Mouse (Mus musculus) frontal cortex, postnatal 14 days (tissue): ENCODE measurements around the gene Kdm2b.

Experiments used
- DNase-seq, 2 experiments: peaks; one replicate each; pipeline ENCODE4 v3.0.0; 2022; ENCODE audit warnings: low spot score in 2 of 2

Kdm2b gene

GRCm38 (mm10) chr5:122893270-122893669 lies 96.4 kb downstream of the Kdm2b start:
- DNase-seq = no peak

DNA sequence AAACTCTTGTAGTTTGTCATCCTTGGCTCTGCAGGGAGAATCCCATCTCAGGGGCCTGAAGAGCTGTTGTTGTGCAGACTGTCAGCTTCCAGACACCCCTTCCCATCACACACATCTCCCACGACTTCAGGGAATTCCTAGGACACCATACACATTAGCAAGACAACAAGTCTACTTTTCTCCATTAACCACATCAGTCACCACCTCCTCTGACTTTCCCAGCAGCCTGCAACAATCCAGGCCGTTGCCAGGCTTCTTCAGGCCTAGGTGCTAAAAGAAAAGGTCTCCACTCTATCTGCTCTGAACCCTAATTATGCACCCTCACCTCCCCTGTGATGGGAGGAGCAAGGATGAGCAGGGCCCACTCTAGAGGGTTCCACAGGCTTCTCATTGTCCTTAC lies 99.2 kb downstream of the Kdm2b start:
- no peak for DNase-seq

DNA sequence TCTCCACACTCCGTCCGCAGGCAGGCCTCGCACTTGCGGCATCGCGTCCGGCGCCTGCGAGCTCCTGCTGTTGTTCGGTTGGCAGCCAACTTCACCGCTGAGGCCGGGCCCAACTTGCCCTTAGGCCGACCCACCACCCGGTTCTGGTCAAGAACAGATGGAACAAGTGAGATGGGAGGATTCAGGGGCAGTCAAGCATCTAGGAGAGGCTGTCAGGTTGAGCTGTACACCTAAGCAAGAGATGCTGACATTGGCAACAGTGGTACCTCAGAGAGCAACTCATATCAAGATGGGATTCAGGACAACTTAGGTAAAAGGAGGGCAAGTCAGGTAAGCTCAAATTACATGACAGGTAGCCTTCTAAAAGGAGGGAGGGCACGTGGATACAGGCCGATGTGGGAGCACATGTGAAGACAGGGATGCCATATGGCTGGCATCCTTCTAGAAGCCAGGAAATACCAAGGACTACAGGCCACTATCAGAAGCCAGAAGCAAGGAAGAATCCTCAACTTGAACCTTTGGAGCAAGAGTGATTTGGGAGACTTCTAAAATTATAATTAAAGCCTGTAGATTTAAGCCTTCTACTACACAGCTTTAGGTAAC lies 100.9 kb downstream of the Kdm2b start:
- DNase-seq = no peak

DNA sequence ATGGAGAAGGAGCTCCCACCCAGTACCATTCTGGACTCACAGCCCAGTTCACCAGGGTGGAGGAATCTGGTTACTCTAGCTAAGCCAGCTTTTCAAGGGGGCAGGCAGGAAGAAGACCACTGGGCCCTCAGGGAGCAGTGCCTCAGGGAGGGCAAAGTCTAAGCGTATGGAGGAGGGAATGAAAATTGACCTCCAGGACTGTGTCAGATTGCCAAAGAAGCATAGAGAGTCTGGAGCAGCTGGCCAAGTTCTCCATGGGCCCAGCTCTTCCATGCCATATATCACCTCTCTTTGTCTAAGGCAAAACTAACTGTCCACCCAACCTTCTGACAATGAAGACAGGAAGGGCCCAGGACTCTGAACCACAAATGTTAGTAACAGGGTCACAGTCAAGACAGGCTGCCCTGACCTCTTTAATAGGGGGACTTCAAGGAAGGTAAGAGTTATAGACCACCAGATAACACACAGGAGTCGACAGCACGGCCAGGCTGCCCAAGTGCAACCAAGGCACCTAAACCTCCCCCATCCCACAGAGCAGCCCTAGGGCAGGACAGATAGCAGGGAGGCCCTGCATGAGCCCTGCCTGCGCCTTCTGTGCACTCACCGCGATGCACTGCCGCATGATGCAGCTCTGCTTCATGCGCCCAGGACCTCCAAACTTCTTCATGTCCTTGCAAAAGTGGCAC lies 101.6 kb downstream of the Kdm2b start:
- DNase-seq = no peak

GRCm38 (mm10) chr5:122887033-122887432 lies 102.6 kb downstream of the Kdm2b start:
- no peak for DNase-seq

DNA sequence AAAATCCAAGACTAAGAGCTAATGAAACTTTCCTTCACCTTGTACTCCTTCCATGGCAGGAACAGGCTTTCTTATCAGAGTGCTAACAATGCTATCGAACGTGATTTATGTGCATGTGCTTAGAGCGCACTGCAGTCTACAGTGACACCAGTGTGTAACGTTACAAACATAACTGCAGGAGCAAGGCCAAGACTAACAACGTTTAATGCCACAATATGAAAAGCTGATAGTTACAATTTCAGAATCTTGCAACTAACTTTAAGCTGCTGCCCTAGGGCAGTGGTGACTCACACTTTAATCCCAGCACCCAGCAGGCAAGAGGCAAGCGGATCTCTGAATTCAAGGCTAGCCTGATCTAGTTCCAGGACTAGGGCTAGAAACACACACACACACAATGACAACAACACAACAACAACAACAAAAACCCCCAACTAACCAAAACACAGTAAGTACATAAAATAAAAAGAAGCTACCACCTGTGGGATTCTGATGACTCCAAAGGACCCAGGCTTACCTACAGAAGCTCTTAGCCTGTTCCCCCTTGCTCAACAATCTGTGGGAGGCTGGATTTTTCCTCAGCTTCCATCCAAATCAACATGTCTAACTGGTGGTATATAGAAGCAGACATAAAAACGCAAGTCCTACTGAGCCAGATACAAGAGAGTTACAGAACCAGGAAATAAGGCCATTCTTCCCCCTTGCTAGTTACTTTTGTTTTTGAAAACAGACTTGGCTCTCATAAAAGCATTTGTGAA lies 104.9 kb downstream of the Kdm2b start:
- DNase-seq = no peak

DNA sequence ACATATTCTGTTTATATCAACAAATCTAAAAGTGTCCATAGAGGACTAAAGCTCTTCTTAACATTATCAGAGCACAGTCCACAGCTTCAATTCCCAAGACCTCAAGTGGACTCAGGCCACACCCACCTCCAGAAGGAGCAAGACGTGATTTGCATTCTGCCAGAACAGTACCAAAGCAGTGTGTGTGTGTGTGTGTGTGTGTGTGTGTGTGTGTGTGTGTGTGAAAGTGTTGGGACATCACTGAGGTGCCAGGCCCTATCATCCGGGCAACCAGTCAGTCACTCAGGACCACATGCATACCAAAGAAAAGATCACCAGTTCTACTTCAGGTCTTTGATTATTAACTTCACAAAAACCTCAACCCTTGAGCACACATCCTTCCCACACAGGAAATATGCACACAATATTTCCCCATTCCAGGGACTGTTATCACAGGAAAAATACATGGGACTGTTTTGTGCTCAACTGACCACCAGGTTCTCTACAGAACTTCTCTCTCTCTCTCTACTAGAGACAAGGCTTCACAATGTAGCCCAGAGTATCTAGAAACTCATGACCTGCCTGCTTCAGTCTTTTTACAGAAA lies 105.9 kb downstream of the Kdm2b start:
- DNase-seq = no peak

- no peak for DNase-seq
These were observed 106.4 kb downstream of the Kdm2b start for GRCm38 (mm10) chr5:122883237-122883636.

DNA sequence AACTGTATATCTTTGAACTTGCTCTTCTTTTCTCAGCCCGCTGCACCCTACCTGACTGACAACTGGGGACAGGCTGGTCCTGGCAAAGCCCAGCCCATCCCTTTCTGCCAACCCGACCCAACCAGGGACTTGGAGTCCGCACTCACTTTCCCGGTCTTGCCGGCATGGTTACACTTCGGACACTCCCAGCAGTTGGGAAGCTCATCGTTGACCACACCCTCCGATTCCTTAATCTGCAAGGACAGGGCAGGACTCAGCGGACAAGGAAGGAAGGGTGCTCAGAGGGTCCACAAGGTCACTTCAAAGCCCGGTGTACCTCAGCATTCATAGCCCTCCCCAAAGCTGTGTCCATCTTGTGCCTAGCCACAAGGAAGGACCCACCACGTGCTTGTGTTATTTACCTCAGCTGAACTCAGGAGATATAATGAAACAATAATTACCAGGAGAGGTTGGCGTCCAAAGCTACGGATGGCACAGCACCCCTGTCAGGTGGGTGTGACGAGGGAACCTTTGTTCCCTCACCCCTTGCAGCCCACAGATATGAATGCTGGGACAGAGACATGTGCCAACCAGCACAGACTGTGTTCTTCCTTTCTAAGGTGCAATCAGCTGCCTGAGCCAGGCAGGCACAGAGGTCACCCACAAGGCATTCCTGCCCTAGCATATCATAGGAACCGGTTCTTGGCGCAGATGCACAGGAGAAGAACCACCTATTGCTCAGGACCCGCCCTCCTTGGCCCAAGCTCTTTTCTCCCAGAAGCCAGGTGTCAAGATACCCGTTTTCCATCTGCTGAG lies 107.2 kb downstream of the Kdm2b start:
- no peak for DNase-seq

GRCm38 (mm10) chr5:122881313-122881712 lies 108.3 kb downstream of the Kdm2b start:
- DNase-seq = peak in 1 of 2 experiments; percentile 71

DNA sequence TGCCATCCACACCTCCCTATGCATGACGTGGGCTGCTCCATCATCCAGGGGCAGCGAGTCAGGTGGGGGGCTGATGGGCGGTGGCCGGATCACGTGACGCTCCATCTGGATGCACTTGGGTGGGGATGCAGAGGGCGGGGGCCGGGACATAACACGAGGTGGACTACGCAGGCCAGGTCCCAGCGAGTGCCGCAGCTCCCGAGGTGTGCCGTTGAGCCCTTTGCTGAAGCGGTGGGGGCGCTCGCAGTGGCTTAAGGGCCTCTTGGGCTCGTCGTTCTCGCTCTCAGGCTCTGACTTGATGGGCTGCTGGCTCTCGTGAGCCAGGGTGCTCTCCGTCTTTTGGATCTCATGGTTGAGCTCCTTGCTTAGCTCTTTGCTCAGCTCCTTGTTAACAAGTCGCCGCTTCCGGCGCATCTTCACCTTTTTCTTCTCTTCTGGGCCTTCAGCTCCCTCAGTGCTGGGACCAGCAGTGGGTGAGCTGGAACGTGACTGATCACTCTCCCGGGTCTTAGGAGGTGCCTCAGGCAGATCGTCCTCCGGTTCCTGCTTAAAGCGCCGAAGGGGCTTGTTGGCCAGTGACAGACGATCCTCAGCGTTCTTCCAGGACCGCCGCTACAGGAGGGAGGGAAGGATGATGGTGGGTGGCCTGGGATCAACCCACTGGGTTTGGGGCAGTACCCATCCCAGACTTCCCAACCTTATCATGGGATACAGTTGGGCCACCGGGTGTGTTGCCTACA lies 109.2 kb downstream of the Kdm2b start:
- no peak for DNase-seq

DNA sequence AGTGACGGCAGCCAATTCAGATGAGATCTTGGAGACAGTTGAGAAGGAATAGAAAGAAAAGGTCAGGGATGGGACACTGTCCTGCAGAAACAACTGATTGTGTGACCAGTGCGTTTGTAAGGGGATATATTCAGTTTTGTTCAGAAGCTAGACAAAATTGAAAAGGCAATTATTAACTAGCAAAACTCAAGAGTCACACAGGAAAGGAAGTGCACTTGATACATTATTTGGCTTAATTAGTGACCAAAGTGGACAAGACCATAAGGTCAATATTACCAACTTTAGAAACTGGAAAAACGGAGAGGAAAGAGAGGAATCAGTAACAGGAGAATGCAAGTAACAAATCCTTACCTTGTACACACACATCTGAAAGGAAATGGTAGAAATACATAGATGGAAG lies 113.0 kb downstream of the Kdm2b start:
- no peak for DNase-seq

GRCm38 (mm10) chr5:122874359-122874758 lies 115.3 kb downstream of the Kdm2b start:
- no peak for DNase-seq

DNA sequence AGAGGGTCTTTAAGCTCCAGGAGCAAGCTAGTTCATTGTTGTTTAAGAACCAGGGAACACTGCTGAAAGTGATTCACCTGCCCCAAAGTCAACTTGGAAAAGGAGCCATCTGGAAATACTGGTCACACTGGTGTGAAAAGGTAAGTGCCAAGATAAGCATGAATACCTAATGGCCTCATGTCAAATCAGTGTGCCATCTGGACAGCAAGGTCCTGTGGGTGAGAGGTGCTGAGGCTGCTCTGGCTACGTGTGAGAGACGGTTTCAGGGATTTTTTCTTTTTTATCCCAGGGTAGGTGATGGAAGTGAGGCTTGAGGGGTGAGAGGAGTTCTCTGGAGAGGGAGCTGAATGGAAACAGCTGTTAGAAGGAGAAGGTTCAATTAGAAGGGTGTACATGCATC lies 116.0 kb downstream of the Kdm2b start:
- DNase-seq = no peak

DNA sequence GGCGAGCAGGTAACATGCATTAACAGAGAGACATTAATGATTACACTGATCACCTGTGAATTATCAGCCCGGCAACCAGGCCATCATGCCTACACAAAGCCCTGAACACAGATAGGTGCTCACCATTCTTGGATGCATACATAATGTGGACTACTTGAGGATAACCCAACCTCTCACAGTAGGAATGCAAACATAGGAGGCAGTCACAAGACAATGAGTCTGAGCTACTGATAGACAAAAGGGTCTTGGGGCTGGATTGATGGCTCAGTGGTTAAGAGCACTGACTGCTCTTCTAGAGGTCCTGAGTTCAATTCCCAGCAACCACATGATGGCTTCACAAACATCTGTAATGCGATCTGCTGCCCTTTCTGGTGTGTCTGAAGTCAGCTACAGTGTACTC lies 117.0 kb downstream of the Kdm2b start:
- no peak for DNase-seq

DNA sequence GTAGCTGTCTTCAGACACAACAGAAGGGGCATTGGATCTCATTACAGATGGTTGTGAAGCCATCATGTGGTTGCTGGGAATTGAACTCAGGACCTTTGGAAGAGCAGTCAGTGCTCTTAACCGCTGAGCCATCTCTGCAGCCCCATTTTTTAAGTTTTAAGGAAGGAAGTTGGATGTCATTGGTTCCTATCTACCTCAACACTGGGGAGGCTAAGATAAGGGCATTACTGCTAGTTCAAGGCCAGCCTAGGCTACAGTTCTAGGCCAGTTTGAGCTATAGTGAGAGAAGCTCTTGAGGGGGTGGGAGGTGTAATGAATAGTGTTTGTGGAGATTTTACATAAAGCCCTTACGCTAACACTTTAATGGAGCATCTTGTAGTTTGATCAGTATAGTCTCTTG lies 126.6 kb downstream of the Kdm2b start:
- DNase-seq = no peak

DNA sequence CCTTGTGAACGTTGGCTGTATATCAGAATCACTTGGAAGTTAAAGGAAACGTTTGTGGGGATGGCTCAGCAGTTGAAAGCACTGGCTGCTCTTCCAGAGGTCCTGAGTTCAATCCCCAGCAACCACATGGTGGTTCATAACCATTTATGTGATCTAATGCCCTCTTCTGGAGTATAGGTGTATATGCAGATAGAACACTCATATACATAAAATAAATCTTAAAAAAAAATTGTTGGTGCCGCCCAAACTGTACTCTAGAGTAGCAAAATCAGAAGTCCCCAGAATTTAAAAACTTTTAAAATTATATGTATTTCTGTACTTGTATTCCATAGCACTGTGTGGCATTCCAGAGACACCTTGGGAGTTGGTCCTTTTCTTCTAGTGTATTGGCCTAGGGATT lies 133.8 kb downstream of the Kdm2b start:
- no peak for DNase-seq

GRCm38 (mm10) chr5:122852611-122853010 lies 137.0 kb downstream of the Kdm2b start:
- no peak for DNase-seq

DNA sequence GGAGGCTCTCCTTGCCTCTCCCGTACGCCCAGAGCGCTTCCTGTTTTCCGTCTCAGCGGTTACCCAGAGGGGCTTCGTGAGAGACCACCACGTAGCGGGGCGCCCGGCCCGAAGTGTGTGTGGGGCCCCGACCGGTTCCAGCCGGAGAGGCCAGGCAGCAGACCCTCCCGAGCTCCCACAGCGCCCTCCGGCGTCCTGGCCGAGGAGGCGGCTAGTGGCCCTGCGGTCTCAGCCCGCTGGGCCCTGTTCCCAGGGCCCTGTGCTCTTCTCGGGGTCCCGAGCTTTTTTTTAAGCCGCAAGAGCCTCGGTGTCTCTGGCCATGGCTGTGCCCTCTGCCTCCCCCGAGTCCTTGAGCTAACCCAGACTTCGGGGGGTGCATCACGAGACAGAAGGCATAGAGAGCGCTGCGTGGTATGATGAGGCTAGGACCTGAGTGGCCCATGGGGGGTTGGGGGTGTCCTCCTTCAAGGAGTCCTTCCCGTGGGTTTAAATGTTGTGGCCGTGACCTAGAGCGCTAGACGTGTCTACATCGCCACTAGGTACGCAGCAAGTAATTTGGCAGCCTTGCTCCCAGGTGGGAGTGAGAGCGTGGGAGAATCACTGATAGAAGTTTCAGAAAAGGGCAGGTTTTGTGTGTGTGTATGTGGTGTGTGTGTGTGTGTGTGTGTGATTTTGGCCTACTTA lies 139.2 kb downstream of the Kdm2b start:
- DNase-seq = peak in 1 of 2 experiments; percentile 19

- peak; percentile 94 to 95 for DNase-seq
These were observed 139.9 kb downstream of the Kdm2b start, which contains the start of gene Rnf34 for GRCm38 (mm10) chr5:122849521-122850318. TSS of gene Rnf34 (plus strand) at chr5:122850048.
